Mouse (Mus musculus): Measurements from ENCODE around the gene Fbxl2.
"Not testable (repeated sequence)": the region's sequence is repeated elsewhere in the genome, so short reads cannot be mapped to it uniquely, and the experiment has no call there.

Gene Fbxl2

DNA sequence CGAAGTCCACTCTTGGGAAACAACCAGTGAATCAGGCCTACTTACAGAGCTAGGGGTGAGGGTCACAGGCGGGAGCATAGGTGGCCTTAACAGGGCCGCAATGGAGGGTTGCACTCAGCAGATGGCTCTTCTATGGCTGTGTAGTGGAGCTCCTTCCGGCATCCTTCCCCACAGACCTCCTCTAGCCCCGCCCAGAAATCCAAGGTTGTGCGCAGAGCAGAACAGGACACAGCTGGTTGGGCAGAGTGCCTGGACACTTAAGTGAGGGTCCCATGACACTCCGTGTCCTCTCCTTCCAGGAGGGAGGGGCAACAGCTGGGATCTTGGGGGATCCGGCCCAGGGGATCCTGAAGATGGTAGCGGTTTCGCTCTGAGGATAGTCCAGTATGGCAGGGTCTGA lies at the start of gene Fbxl2:
Gene Fbxl2 (minus strand): TSS at position 164 of the 400 bp plus-strand sequence.
- DNase-seq (ENCODE audit: low read depth, low spot score): peak; percentile 38

DNA sequence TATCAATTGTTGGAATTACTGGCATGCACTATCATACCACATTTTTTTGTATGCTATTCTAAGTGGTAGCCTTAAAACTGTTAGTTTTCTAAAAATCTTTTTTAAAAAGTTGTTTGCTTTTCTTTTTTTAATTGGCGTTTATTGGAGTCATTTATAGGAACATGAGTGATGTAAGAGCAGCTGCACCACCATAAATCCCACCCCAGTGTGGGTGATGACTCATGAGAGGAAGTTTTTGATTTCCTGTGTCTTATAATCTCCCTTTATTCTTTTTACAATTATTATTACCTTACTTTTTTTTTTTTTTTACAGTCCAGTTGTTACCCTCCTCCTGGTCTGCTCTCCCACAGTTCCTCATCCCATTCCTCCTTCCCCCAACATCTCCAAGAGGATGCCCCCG lies 48.9 kb upstream of the Fbxl2 start:
- no peak for DNase-seq (ENCODE audit: low read depth, low spot score)

DNA sequence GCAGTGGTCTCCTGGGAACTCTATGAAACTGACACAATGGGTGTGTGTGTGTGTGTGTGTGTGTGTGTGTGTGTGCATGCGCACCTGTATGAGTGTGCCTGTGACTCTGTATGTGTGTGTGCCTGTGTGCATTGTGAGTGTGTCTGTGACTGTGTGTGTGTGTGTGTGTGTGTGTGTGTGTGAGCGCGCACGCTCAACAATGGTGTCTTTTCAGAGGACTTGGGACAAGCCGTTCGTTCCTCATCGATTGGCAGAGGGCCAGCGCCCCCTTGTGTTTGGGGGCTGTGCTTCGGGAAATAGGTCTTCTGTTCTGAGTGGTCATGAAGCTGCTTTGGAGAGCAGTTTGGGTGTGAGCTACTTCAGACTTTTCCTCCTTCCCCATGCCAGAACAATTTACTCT lies 46.2 kb upstream of the Fbxl2 start:
- DNase-seq (ENCODE audit: low read depth, low spot score): not testable (repeated sequence)

DNA sequence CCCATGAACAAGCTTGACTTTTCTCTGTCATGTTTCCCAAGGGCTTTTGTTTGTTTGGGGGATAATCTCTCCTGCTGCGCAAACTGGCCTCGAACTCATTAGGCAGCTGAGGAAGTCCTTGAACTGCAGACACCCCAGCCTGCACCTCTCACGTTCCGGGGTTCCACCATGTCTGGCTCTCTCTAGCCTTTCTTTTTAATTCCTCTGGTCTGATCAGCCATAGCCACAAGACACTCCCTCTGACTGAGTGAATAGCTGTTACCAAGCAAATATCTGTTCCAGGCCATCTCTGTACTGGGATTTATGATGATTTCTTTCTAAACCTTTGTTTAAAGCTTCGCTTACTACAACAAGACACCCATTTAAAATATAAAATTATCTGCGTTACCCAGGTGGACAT lies 42.9 kb upstream of the Fbxl2 start:
- not testable (repeated sequence) for DNase-seq (ENCODE audit: low read depth, low spot score)

DNA sequence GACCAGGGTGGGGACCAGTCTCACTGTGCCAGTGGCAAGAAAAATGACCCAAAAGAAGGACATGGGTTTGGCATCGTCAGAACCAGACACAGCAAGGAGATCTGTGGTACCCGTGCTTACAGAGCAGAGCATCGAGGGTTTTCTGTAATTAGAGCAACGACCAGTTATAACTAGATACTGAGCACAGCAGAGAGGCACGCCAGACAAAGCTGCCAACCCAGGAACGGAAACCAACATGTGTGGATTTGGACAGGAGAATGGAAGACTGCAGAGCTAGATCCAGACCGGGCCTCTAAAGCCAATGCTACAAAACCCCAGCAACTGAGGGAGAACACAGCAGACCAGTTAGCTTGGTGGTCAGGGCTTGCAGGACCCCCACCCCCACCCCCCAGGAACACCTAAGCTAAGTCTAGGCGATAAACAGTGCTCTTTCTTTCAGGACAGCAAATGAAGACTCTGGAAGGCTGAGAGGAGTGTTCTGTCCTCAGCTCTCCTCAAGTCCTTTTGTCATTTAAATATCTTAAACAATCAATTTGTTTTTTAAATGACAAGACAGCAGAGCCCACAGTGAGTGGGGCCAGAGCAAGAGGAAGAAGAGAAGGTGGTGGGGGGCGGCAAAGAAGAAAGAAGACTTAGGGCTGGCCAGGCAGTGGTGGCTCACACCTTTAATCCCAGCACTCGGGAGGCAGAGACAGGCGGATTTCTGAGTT lies 41.3 kb upstream of the Fbxl2 start:
- peak; percentile 3 for DNase-seq (ENCODE audit: low read depth, low spot score)

DNA sequence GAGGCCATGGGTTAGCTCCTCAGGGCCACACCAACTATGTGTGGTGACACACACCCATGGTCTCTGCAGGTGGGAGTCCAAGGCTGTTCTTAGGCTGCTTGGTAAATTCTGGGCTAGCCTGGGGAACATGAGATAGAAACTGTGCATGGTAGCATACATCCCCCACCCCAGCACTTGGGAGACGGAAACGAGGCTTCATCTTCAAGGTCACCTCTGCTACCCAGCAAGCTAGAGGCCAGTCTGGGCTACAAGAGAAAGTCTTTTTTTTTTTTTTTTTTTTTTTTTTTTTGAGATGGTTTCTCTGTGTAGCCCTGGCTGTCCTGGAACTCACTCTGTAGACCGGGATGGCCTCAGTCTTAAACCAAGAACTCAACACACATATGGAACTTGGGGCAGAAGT lies 40.4 kb upstream of the Fbxl2 start:
- DNase-seq (ENCODE audit: low read depth, low spot score): no peak

DNA sequence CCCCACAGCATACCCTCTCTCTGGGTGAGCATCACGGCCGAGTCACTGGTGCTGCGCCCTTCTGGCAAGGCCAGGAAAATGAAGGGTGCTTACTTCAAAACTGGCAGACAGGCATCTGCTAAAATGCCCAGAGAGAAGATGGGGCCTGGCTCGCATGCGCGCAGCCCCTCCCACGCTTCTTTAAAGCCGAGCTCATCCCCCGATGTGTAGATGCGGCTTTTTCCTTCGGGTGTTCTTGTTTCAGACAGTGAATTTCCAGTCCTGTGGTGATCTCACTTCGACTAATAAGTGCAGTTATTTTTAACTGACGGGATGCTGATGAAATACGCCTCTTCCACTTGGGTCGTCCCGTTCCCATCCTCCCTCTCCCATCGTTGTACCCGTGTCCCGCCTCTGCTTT lies 27.7 kb upstream of the Fbxl2 start:
- DNase-seq (ENCODE audit: low read depth, low spot score): no peak

DNA sequence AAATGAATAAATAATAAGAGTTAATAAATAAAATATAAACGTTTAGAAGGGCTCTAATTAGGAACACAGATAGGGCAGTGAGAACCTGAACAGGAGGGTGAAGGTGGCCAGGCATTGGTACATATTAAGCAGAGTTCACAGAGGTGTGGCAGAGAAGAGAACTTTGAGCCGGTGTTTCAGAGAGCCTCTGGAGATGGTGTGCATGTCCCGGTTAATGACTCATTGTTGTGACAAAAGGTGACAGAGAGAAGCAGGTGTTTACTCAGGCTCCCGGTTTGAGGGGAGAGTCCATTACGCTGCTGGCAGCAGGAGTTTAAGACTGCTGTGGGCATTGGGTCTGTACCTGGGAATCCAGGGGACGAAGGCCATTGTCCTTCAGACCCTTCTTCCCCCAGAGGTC lies 23.4 kb upstream of the Fbxl2 start:
- no peak for DNase-seq (ENCODE audit: low read depth, low spot score)

DNA sequence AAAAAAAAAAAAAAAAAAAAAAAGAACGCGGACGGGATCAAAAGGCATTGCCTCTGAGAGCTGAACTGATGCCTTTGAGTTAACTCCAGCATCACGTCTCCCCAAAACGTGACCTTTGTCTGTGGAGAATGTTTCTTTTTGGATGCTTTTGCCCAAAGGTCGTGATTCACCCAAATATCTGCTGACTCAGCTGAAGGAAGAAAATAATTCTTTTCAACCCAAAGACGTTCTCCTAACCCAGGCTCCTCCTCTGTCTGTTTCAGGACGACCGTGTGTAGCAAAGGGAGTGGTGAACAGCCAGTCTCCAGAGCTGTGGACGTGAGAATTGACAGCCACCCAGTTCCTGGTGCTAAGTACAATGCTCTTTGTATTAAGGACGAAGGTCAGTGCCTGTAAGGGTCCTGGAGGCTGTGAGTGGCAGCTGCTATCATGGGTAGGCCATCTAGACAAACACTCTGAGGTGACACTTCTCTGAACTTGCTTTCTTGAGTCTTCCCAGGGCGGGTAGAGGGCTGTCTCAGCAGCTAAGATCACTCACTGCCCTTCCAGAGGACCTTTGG lies 22.6 kb upstream of the Fbxl2 start:
- no peak for DNase-seq (ENCODE audit: low read depth, low spot score)

DNA sequence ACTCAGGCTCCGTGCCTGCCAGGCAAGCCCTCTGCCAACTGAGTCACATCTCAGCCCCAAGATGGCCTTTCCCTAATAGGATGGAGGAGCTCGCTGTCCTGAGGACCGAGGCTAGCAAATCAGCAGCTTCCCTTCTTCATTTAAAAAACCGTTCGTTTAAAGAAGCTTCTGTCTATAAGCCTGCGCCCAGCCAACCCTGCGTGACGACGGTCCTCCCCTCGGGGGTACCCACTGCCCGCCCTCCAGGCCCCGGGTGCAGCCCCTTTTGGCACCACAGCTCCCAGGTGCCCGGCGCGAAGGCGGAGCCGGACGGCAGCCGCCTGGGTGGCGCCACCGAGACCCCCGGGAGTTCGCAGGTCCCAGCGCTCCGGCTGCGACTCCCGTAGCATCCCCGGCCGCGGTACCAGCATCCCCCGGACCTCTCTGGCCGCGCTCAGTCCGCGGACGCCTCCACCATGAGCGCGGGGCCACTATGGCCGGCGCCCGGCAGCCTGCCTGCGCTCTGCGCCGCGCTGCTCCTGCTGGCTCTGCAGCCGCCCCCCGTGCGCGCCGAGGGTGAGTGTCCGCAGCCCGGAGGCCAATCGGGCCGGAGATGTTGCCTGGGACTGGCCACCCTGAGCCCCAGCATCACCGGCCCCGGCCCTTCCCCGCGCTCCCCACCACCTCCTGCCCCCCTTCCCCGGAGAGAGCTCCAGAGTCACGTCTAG lies 11.3 kb upstream of the Fbxl2 start, which contains the start of gene Susd5:
Gene Susd5 (plus strand): TSS at position 51 of the 707 bp plus-strand sequence.
- DNase-seq (ENCODE audit: low read depth, low spot score): no peak

DNA sequence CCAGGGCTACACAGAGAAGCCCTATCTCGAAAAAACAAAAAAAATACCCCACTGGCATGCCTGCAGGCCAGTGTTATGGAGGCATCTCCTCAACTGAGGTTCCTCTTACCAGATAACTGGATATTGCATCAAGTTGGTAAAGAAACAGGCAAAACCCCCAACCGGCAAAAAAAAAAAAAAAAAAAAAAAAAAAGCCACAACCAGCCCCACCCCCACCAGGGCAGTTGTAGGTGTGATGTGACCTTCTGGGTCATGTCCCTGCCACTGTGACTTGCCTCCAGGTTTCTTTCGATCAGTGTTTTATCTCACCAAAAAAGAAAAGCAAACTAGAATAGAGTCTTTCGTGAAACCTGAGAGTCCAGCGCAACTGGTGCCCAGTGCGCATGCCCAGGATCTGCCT lies 6.9 kb upstream of the Fbxl2 start:
- no peak for DNase-seq (ENCODE audit: low read depth, low spot score)

DNA sequence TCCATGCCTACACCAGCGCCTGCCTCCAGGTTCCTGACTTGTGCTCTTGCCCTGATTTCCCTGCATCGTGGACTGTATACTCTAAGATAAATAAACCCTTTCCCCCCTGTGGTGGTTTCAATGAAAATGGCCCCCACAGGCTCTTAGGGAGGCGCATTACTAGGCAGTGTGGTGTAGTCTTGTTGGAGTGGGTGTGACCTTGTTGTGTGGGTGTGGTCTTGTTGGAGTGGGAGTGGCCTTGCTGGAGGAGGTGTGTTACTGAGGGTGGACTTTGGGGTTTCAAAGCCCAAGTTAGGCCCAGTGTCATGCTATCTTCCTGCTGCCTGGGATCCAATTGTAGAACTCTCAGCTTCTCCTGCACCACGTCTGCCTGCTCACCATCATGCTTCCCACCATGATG lies 6.0 kb upstream of the Fbxl2 start:
- no peak for DNase-seq (ENCODE audit: low read depth, low spot score)

DNA sequence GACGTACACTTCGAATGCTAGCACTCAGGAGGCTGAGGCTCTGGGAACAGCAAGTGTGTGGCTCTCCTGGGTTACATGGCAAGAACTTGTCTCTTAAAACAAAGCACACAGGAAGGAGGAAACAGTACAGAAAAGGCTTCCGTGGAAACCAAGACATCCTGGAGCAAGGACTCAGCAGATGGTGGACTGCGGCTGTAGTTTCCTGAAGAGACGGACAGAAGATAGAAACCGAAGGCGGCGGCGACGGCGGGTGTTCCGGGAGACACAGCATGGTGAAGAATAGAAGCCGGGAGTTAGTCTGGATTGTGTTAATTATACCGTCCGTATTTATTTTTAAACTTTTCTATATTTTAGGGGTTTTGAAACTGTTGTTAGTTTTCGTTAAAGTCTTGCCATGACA lies 4.8 kb upstream of the Fbxl2 start:
- DNase-seq (ENCODE audit: low read depth, low spot score): no peak

DNA sequence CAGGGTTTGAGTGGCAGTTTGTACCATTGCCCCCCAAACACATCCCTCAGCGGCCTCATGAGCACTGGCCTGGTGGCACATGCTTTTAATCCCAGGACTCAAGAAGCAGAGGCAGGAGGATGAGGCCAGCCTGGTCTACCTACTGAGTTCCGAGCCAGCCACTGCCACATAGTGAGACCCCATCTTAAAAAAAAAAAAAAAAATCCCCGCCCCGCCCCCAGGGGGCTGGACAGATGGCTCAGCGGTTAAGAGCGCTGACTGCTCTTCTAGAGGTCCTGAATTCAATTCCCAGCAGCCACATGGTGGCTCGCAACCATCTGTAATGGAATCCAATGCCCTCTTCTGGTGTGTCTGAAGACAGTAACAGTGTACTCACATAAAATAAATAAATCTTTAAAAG lies 4.1 kb upstream of the Fbxl2 start:
- no peak for DNase-seq (ENCODE audit: low read depth, low spot score)

DNA sequence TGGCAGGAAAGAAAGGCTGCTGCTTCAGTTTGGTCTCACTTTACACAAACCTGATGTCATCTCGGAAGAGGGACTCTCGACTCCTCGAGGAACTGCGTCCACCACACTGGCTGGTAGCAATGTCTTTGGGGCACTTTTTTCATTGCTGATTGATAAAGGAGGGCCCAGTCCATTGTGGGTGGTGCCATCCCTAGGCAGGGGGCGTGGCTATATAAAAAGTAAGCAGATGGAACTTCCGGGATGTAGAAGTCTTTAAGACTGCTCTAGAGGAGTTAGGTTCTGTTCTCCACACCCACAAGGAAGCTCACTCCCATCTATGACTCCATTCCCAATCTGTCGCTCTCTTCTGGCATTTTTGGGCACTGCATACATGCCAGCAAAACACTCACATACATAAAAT lies 685 bp upstream of the Fbxl2 start:
- no peak for DNase-seq (ENCODE audit: low read depth, low spot score)

DNA sequence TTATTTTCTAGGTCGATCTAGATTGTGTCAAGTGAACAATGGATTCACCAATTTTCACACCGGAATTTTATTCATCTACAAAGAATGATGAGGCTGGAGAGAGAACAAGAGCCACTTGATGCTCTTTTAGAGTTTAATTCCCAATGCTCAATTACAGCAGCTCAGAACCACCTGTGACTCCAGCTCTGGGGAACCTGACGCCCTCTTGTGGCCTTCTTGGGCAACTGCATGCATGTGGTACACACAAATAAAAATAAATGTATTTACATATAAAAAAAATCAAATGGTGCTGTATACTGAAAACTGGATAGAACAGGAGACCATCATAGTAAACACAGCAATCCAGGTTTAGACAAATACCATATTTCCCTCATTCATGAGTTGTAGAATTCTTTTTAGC lies 1.5 kb downstream of the Fbxl2 start:
- no peak for DNase-seq (ENCODE audit: low read depth, low spot score)

DNA sequence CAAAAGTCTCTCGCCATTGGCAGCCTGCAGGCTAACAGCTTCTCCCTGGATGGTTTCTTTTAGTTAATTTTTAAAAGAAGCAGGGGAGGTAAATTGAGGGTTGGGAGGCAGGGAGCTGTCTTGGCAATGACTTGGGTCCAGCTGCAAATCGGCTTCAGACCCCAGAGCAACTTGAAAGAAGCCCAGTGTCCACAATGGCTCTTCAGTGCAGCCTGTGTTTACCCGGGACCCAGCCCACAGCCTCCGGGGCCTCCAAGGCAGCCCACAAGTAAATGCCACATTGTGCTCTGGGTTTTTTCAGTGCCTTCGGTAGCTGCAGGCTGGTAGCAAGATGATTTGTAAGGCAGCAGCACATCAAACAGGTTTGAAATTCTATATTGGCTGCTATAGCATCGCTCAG lies 3.5 kb downstream of the Fbxl2 start:
- no peak for DNase-seq (ENCODE audit: low read depth, low spot score)

DNA sequence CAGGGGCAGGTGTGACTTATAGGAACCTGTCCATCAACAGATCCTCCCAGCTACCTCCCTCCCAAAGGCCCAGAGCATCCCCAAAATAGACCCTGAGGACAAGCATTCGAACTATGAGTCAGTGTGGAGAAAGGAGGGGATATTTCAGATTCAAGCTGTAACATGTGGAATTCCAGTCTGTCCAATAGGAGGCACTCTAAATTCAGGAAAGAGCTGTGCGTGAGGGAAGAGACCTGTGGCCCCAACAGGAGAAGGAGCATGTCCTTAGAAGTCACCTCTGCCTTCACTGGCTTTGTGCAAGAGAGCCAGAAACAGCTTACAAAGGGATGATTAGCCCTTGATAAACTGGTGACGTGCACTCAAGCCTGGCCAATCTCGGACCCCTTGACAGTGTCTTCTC lies 5.0 kb downstream of the Fbxl2 start:
- no peak for DNase-seq (ENCODE audit: low read depth, low spot score)

DNA sequence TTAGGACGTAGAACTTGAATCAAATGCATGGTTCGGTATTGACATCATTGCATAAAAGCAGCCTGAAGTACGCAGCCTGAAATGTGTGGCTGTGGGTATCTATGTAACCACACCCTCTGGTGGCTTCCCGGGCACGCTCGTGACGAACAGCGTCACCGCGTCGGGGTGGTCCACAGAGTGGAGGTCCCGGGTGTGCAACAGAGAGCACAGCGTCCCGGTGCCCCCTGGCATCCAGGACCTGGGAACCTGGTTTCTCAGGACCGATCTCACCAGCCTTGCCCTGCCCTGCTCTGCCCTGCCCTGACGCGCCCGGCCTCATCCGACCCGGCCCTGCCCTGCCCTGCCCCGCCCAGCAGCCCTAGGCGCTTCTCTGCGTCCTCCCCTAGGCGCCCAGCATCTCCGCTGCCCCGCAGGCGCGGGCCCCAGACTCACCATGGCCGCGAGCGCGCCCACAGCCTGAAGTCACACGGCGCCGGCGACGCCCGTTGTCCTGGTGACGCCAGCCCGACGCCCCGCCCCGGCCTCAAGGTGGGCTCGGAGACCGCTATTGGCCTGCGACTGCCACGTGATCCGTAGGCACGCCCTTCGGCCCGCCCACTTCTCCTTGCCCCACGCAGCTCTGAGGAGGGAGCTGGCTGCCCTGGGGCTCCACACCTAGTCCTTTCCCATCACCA lies 19.6 kb downstream of the Fbxl2 start:
- peak; percentile 9 for DNase-seq (ENCODE audit: low read depth, low spot score)

DNA sequence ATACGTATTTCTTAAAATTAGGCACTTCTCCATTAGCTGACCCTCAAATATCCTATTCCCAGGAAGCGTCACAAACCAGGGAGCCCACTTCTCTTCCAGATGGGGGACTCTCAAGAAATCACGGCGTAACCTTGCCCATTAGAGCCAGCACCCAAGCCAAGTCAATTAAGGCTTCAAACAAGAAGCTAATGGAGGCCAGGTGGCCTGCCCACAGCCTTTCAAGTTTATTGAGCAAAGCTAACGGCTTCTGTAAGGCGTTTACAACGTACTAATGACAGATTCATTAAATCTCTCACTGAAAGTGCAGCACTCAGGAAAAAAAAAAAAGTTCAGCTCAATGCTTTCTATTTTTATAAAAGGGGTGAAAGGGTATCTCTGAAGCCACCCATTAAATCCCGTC lies 20.1 kb downstream of the Fbxl2 start:
- no peak for DNase-seq (ENCODE audit: low read depth, low spot score)

DNA sequence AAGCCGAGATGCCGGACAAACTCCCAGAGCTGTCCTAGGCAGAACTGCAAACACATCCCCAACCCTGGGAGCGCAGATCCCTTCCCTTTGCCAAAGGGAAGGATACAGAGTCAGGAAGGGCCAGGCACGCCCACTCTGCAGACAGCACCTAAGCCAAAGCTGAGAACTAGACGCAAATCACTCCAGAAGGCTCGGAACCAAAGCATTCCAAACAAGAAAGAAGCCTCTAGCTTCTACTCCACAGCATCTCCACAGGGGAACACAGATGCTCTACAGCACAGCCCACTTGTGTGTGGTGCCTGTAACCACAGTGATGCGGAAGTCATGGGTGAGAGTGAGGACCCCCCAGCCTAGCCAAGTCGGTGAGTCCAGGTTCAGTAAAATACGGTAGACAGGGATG lies 20.8 kb downstream of the Fbxl2 start:
- peak; percentile 11 for DNase-seq (ENCODE audit: low read depth, low spot score)

DNA sequence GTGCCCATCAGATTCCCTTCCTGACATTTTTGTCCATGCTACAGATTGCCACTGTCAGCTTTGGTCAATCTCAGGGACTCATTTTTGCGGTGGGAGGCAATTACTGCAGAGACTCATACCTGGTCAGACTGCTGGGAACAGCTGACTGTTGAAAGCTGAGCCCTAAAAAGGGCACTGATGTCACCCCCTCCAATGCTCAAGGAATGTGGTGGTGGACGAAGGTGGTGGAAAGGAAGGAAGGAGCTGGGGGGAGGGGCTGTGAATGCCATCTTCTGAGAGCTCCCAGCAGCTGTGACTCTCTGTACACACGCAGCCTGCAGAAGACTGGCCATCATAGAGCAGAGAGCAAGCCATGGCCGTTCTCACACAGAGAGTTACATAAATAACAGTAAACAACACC lies 23.9 kb downstream of the Fbxl2 start:
- no peak for DNase-seq (ENCODE audit: low read depth, low spot score)
